ENCODE assay signal across 18 mouse cellular contexts in genomic region chr7:84287226-84287587, GRCm38 (mm10).
"Had no signal": no experiment of that assay in that cellular context is flagged by ENCODE, and none has a peak within 500 bp of the region (broad histone marks: within the 10 kb centered on the region; RNA-seq: fewer than 3 reads in every experiment).

No protein-coding gene starts in this region.

- H3K27me3 ChIP-seq: neural tube, embryonic 13.5 days; neural tube, embryonic 15.5 days had no signal

- H3K9ac ChIP-seq: lung, embryonic 14.5 days; neural tube, embryonic 13.5 days; neural tube, embryonic 15.5 days had no signal

- H3K9me3 ChIP-seq: midbrain, embryonic 10.5 days; neural tube, embryonic 13.5 days; neural tube, embryonic 15.5 days had no signal

- H3K4me3 ChIP-seq: midbrain, embryonic 10.5 days; myocyte; neural tube, embryonic 13.5 days; neural tube, embryonic 15.5 days had no signal

- DNase-seq: lung, adult 18-20 months; lung, embryonic 14.5 days; lung, postnatal 10 days; lung, postnatal 4 days; midbrain, embryonic 14.5 days; retina, postnatal 1 day; right cerebral cortex, adult 18-20 months; right cerebral cortex, postnatal 25 days; right cerebral cortex, postnatal 4 days; spleen, adult 18-20 months; thymus, adult 18-20 months; thymus, postnatal 14 days; thymus, postnatal 36 days had no signal

- H3K4me1 ChIP-seq: midbrain, embryonic 10.5 days; neural tube, embryonic 13.5 days; neural tube, embryonic 15.5 days had no signal

- H3K27ac ChIP-seq: midbrain, embryonic 10.5 days; neural tube, embryonic 13.5 days; neural tube, embryonic 15.5 days had no signal

- ATAC-seq: midbrain, embryonic 16.5 days had no signal

- H3K4me2 ChIP-seq: lung, embryonic 14.5 days; neural tube, embryonic 13.5 days; neural tube, embryonic 15.5 days had no signal
